Comparison of ENCODE assay signal across 16 mouse cellular contexts in the genomic region with DNA sequence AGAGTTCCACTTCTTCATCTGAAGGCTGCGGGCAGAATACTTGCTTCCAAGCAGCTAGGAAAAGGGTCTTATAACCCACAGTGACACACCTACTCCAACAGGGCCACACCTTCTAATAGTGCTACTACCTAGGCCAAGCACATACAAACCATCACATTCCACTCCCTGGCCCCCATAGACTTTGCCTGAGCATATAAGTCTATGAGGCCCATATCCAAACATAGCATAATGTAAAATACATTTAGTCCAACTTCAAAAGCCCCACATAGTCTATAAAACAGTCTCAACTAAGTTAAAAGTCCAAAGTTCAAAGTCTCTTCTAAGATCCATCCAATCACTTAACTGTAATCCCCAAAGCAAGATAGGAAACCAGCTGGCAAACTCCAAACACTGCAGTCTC.
"Had no signal": no experiment of that assay in that cellular context is flagged by ENCODE, and none has a peak within 500 bp of the region (broad histone marks: within the 10 kb centered on the region; RNA-seq: fewer than 3 reads in every experiment).

No protein-coding gene starts in this region.

- H3K27me3 ChIP-seq: neural tube, embryonic 12.5 days; neural tube, embryonic 13.5 days; neural tube, embryonic 15.5 days; stomach, embryonic 15.5 days had no signal

- H3K4me1 ChIP-seq: neural tube, embryonic 12.5 days; neural tube, embryonic 13.5 days; neural tube, embryonic 15.5 days; stomach, embryonic 15.5 days had no signal

- H3K9ac ChIP-seq: neural tube, embryonic 12.5 days; neural tube, embryonic 13.5 days; neural tube, embryonic 15.5 days; stomach, embryonic 15.5 days had no signal

- H3K36me3 ChIP-seq: neural tube, embryonic 12.5 days; neural tube, embryonic 13.5 days; neural tube, embryonic 15.5 days; stomach, embryonic 15.5 days had no signal

- H3K4me2 ChIP-seq: neural tube, embryonic 12.5 days; neural tube, embryonic 13.5 days; neural tube, embryonic 15.5 days; stomach, embryonic 15.5 days had no signal

- H3K9me3 ChIP-seq: neural tube, embryonic 12.5 days; neural tube, embryonic 13.5 days; neural tube, embryonic 15.5 days; stomach, embryonic 15.5 days had no signal

- H3K27ac ChIP-seq: neural tube, embryonic 12.5 days; neural tube, embryonic 13.5 days; neural tube, embryonic 15.5 days; stomach, embryonic 15.5 days; stomach, postnatal 0 days had no signal

- H3K4me3 ChIP-seq: neural tube, embryonic 12.5 days; neural tube, embryonic 13.5 days; neural tube, embryonic 15.5 days; stomach, embryonic 15.5 days had no signal

- DNase-seq: right cerebral cortex, adult 18-20 months; right cerebral cortex, postnatal 14 days; right cerebral cortex, postnatal 25 days; right cerebral cortex, postnatal 4 days; spleen, adult 18-20 months; thymus, adult 18-20 months; thymus, adult 2 months; thymus, postnatal 14 days; thymus, postnatal 25 days; thymus, postnatal 36 days; thymus, postnatal 4 days had no signal
